Mouse (Mus musculus): ENCODE results near the gene Myh2. TPM values are rescaled to one million over a fixed set of nuclear protein-coding genes. Genes with fewer than 3 reads are reported as not detected.

The Myh2 gene
- 0.35 and 0.37 TPM in 2 replicates for polyA plus RNA-seq (2021; fragmentation: Nextera tagmentation)
- long read RNA-seq, experiment 1, partial matches to known transcripts: 4 of 4 reads
- long read RNA-seq, experiment 1, other reads (novel, unspliced or antisense): 0 of 4 reads
- long read RNA-seq, experiment 2, partial matches to known transcripts: 4 of 4 reads
- long read RNA-seq, experiment 2, other reads (novel, unspliced or antisense): 0 of 4 reads

DNA sequence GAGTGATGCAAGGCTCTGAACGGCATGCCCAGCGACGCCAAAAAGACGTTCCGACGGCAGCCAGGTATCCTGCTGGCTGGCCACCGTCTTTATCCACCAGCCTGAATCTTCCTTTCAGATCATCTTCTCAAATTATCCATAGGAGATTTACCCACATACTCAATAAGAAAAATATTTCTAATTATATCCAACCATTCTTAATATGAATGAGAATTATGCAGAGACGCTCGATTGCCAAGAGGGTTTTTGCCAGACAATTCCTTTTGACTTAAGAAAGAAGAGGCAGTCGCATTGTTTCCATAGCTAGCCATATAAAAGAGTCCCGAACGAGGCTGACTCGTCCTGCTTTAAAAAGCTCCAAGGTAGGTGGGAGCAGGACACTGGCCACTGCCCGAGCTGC lies at the start of gene Myh2:
Gene Myh2, plus strand, starts transcription at position 301 of the 400 bp plus-strand sequence.

DNA sequence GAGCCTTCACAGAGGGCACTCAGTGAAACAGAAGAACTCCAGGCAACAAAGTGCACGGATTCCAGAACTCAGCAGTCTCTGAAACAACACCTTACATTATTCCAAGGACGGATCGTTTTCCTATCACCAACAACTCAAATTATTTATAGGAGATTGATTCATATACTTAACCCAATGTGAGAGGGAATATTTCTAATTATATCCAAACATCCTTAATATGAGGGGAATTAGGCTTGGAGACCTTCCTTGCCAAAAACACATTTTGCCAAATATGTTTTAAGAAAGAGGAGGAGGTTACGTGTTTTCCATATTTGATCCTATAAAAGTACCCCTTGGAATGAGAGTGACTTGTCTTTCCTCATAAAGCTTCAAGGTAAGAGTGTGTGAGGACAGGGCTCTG lies 28.9 kb downstream of the Myh2 start, which contains the start of gene Myh1:
Gene Myh1, plus strand, starts transcription at position 301 of the 400 bp plus-strand sequence.

DNA sequence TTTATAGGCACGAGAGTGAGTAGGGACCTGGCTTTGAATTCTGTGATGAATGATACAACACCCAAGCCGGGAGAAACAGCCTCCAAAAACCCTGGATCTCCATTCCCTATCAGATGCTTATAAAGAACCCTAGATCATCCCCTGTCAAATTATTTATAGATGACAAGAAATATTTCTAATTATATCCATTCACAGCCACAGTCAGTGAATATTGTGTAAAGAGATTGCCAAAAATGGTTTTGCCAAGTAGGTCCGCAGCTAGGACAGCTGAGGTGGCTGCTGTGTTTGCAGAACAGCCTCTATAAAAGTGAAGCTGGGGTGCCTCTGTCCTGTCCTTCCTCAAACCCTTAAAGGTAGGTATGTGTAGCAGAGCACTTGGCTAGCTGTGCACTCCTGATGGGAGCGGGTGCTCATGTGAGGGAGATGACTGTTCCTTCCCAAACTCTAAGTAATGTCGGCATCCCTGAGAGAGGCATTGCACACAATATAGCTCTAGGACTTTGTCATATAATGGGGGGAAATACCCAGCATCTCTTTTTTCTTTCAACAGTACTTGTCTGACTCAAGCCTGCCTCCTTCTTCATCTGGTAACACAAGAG lies 66.8 kb downstream of the Myh2 start, which contains the start of gene Myh4:
Gene Myh4, plus strand, starts transcription at position 549 of the 599 bp plus-strand sequence.

Other genes starting within 250 kb of the Myh2 start
- gene Tmem238l, start 214.4 kb upstream of the Myh2 start, polyA plus RNA-seq (2021; fragmentation: Nextera tagmentation): not detected in 2 replicates
- gene Tmem220, start 145.9 kb upstream of the Myh2 start, polyA plus RNA-seq (2021; fragmentation: Nextera tagmentation): 1.8 and 2.5 TPM in 2 replicates
- 26.8 and 31.4 TPM in 2 replicates for gene Adprm, start 118.4 kb upstream of the Myh2 start, polyA plus RNA-seq (2021; fragmentation: Nextera tagmentation)
- 3.0 and 4.8 TPM in 2 replicates for gene Sco1, start 118.4 kb upstream of the Myh2 start, polyA plus RNA-seq (2021; fragmentation: Nextera tagmentation)
- gene Myh3, start 92.7 kb upstream of the Myh2 start, polyA plus RNA-seq (2021; fragmentation: Nextera tagmentation): 0.95 and 1.4 TPM in 2 replicates
- 0.26 and 0.32 TPM in 2 replicates for gene Myh1, start 29.0 kb downstream of the Myh2 start, polyA plus RNA-seq (2021; fragmentation: Nextera tagmentation)
- gene Myh4, start 67.0 kb downstream of the Myh2 start, polyA plus RNA-seq (2021; fragmentation: Nextera tagmentation): 0.08 TPM in 1 of 2 replicates, not detected in the other
- 0.08 and 0.11 TPM in 2 replicates for gene Myh8, start 106.1 kb downstream of the Myh2 start, polyA plus RNA-seq (2021; fragmentation: Nextera tagmentation)
- 0.12 and 0.19 TPM in 2 replicates for gene Myh13, start 150.6 kb downstream of the Myh2 start, polyA plus RNA-seq (2021; fragmentation: Nextera tagmentation)

Data from left cerebral cortex, adult 6 months (tissue).